Mouse (Mus musculus): ENCODE results near the gene Slc17a7. TPM values are rescaled to one million over a fixed set of nuclear protein-coding genes. Genes with fewer than 3 reads are reported as not detected.

Gene Slc17a7
- polyA plus RNA-seq, 1 experiment from 2014 or later, result 1.2 TPM

- H3K27me3 ChIP-seq, result peaks cover 30% of the 10 kb centered on the region
- WGBS, result 4% methylated on average over 29 of the region's 29 CpGs
- no peaks in the 10 kb centered on the region for H3K9me3 ChIP-seq (replicated peaks)
- H3K9ac ChIP-seq, result peak within 1 kb of the TSS; percentile 62
- peak within 1 kb of the TSS; percentile 43 for H3K4me3 ChIP-seq
- H3K4me1 ChIP-seq, result peaks cover 13% of the 10 kb centered on the region
- H3K27ac ChIP-seq, result 0 out of 2 replicates have a peak within 1 kb of the TSS, but pooled peaks have one; percentile 12
- peak; percentile 74 for ATAC-seq (ENCODE audit: low FRiP score)
- peak within 1 kb of the TSS; percentile 71 for H3K4me2 ChIP-seq (replicated peaks)
- H3K36me3 ChIP-seq, result no peaks in the 10 kb centered on the region
Measured at GRCm38 (mm10) chr7:45135993-45136567, 27.7 kb upstream of the Slc17a7 start, which contains the start of the genes Gm45713 and Flt3l. Gene Gm45713 (minus strand): TSS chr7:45136231. Gene Flt3l (minus strand): TSS chr7:45136432.

GRCm38 (mm10) chr7:45137171-45138006 is 26.4 kb upstream of the Slc17a7 start:
- H3K27ac ChIP-seq, result 0 out of 2 replicates have a peak overlapping the region, but pooled peaks have one; percentile 12
- no peak for ATAC-seq (ENCODE audit: low FRiP score)
- 86% methylated on average over 12 of the region's 12 CpGs for WGBS
- peaks cover 13% of the 10 kb centered on the region for H3K4me1 ChIP-seq
- peaks cover 26% of the 10 kb centered on the region for H3K27me3 ChIP-seq
- H3K36me3 ChIP-seq, result peaks cover 6% of the 10 kb centered on the region; the same call in 1 of the 2 replicates
- no peak overlapping the region for H3K9ac ChIP-seq
- H3K9me3 ChIP-seq (replicated peaks), result no peaks in the 10 kb centered on the region
- H3K4me2 ChIP-seq (replicated peaks), result no peak overlapping the region
- no peak overlapping the region for H3K4me3 ChIP-seq

GRCm38 (mm10) chr7:45138403-45138802 is 25.3 kb upstream of the Slc17a7 start:
- Histone ChIP-seq H3K4me3 (no peak overlapping the region), H3K9ac (no peak overlapping the region), H3K27ac (no peak overlapping the region), H3K27me3 (peaks cover 26% of the 10 kb centered on the region), H3K36me3 (peaks cover 16% of the 10 kb centered on the region; the same call in 1 of the 2 replicates), H3K4me1 (peaks cover 13% of the 10 kb centered on the region), H3K4me2 (replicated peaks) (no peak overlapping the region), H3K9me3 (replicated peaks) (no peaks in the 10 kb centered on the region)
- 73% methylated on average over 1 of the region's 1 CpGs for WGBS
- no peak for ATAC-seq (ENCODE audit: low FRiP score)

GRCm38 (mm10) chr7:45139904-45140723 is 23.6 kb upstream of the Slc17a7 start:
- Histone ChIP-seq H3K9ac (no peak overlapping the region), H3K4me2 (replicated peaks) (no peak overlapping the region), H3K27me3 (peaks cover 22% of the 10 kb centered on the region), H3K27ac (no peak overlapping the region), H3K4me3 (no peak overlapping the region), H3K36me3 (peaks cover 34% of the 10 kb centered on the region), H3K4me1 (peaks cover 13% of the 10 kb centered on the region), H3K9me3 (replicated peaks) (no peaks in the 10 kb centered on the region)
- ATAC-seq (ENCODE audit: low FRiP score), result no peak
- WGBS, result 84% methylated on average over 8 of the region's 8 CpGs

- Histone ChIP-seq H3K4me1 (peaks cover 4% of the 10 kb centered on the region), H3K4me2 (replicated peaks) (no peak overlapping the region), H3K36me3 (peaks cover 42% of the 10 kb centered on the region), H3K27ac (no peak overlapping the region), H3K9ac (no peak overlapping the region), H3K27me3 (peaks cover 12% of the 10 kb centered on the region), H3K4me3 (no peak overlapping the region), H3K9me3 (replicated peaks) (no peaks in the 10 kb centered on the region)
- ATAC-seq (ENCODE audit: low FRiP score), result no peak
- 92% methylated on average over 3 of the region's 3 CpGs for WGBS
Measured at GRCm38 (mm10) chr7:45141319-45141718, 22.4 kb upstream of the Slc17a7 start.

- Histone ChIP-seq H3K9ac (no peak overlapping the region), H3K27me3 (peaks cover 8% of the 10 kb centered on the region), H3K4me1 (no peaks in the 10 kb centered on the region), H3K36me3 (peaks cover 44% of the 10 kb centered on the region), H3K4me3 (no peak overlapping the region), H3K4me2 (replicated peaks) (no peak overlapping the region), H3K27ac (no peak overlapping the region), H3K9me3 (replicated peaks) (no peaks in the 10 kb centered on the region)
- ATAC-seq (ENCODE audit: low FRiP score), result no peak
- 89% methylated on average over 5 of the region's 5 CpGs for WGBS
Measured at GRCm38 (mm10) chr7:45141914-45142313, 21.8 kb upstream of the Slc17a7 start.

- H3K4me3 ChIP-seq, result no peak overlapping the region
- no peak for ATAC-seq (ENCODE audit: low FRiP score)
- H3K36me3 ChIP-seq, result peaks cover 47% of the 10 kb centered on the region
- no peak overlapping the region for H3K4me2 ChIP-seq (replicated peaks)
- no peak overlapping the region for H3K9ac ChIP-seq
- H3K27ac ChIP-seq, result no peak overlapping the region
- no peaks in the 10 kb centered on the region for H3K27me3 ChIP-seq
- no peaks in the 10 kb centered on the region for H3K9me3 ChIP-seq (replicated peaks)
- no peaks in the 10 kb centered on the region; the same call in 1 of the 2 replicates for H3K4me1 ChIP-seq
- WGBS, result 87% methylated on average over 13 of the region's 13 CpGs
Measured at GRCm38 (mm10) chr7:45144368-45145174, 19.2 kb upstream of the Slc17a7 start.

GRCm38 (mm10) chr7:45145460-45145859 is 18.3 kb upstream of the Slc17a7 start:
- Histone ChIP-seq H3K4me1 (no peaks in the 10 kb centered on the region; the same call in 1 of the 2 replicates), H3K9ac (no peak overlapping the region), H3K27ac (no peak overlapping the region), H3K27me3 (no peaks in the 10 kb centered on the region), H3K36me3 (peaks cover 47% of the 10 kb centered on the region), H3K9me3 (replicated peaks) (no peaks in the 10 kb centered on the region), H3K4me2 (replicated peaks) (no peak overlapping the region), H3K4me3 (no peak overlapping the region)
- no peak for ATAC-seq (ENCODE audit: low FRiP score)
- 95% methylated on average over 8 of the region's 8 CpGs for WGBS

GRCm38 (mm10) chr7:45147267-45147666 is 16.5 kb upstream of the Slc17a7 start:
- Histone ChIP-seq H3K36me3 (peaks cover 42% of the 10 kb centered on the region), H3K9ac (no peak overlapping the region), H3K4me3 (no peak overlapping the region), H3K4me1 (peaks cover 7% of the 10 kb centered on the region), H3K4me2 (replicated peaks) (no peak overlapping the region), H3K27ac (no peak overlapping the region), H3K9me3 (replicated peaks) (no peaks in the 10 kb centered on the region), H3K27me3 (no peaks in the 10 kb centered on the region)
- 93% methylated on average over 11 of the region's 11 CpGs for WGBS
- ATAC-seq (ENCODE audit: low FRiP score), result no peak

GRCm38 (mm10) chr7:45147899-45148298 is 15.8 kb upstream of the Slc17a7 start:
- H3K27ac ChIP-seq, result no peak overlapping the region
- no peaks in the 10 kb centered on the region for H3K27me3 ChIP-seq
- 85% methylated on average over 11 of the region's 11 CpGs for WGBS
- no peak for ATAC-seq (ENCODE audit: low FRiP score)
- no peak overlapping the region for H3K4me2 ChIP-seq (replicated peaks)
- H3K9me3 ChIP-seq (replicated peaks), result no peaks in the 10 kb centered on the region
- peaks cover 36% of the 10 kb centered on the region for H3K36me3 ChIP-seq
- no peak overlapping the region for H3K9ac ChIP-seq
- H3K4me3 ChIP-seq, result no peak overlapping the region
- peaks cover 7% of the 10 kb centered on the region for H3K4me1 ChIP-seq

GRCm38 (mm10) chr7:45148534-45149098 is 15.1 kb upstream of the Slc17a7 start:
- Histone ChIP-seq H3K9me3 (replicated peaks) (no peaks in the 10 kb centered on the region), H3K36me3 (peaks cover 28% of the 10 kb centered on the region), H3K9ac (no peak overlapping the region), H3K27me3 (no peaks in the 10 kb centered on the region), H3K4me1 (peaks cover 11% of the 10 kb centered on the region), H3K4me2 (replicated peaks) (no peak overlapping the region), H3K4me3 (no peak overlapping the region), H3K27ac (no peak overlapping the region)
- ATAC-seq (ENCODE audit: low FRiP score), result no peak
- 62% methylated on average over 4 of the region's 4 CpGs for WGBS

Measured in hindbrain, embryonic 12.5 days (tissue).